Mouse (Mus musculus) adrenal gland, adult 18-20 months (tissue): ENCODE data around the gene Rsf1. TPM values are rescaled to one million over a fixed set of nuclear protein-coding genes. Genes with fewer than 3 reads are reported as not detected.

Experiments
- DNase-seq, 2 experiments: peaks; one replicate each; pipeline ENCODE4 v3.0.0; 2021 to 2022; ENCODE audit warnings: low spot score in 2 of 2
- long read RNA-seq, 2 experiments: library from polyadenylated mRNA; stranded (forward); transcript quantifications; one replicate each; pipeline ENCODE4 v2.0.0; 2021
- total RNA-seq, 2 experiments: library from RNA; stranded (reverse); gene quantifications; 1 replicate in 1 of 2; 2 replicates in 1 of 2; pipeline ENCODE4 v1.2.3; 2021

The Rsf1 gene
- 10 to 100 TPM; 23.1 to 24.2 TPM for total RNA-seq
- long read RNA-seq, experiment 1, full-length matches to known transcripts = 3 of 7 reads
- long read RNA-seq, experiment 1, partial matches to known transcripts = 1 of 7 reads
- long read RNA-seq, experiment 1, other reads (novel, unspliced or antisense) = 3 of 7 reads
- long read RNA-seq, experiment 2, full-length matches to known transcripts = 2 of 32 reads
- long read RNA-seq, experiment 2, partial matches to known transcripts = 26 of 32 reads
- long read RNA-seq, experiment 2, other reads (novel, unspliced or antisense) = 4 of 32 reads

- DNase-seq = peak; percentile 90 to 92
Measured at GRCm38 (mm10) chr7:97579067-97579975, at the start of gene Rsf1, which contains the start of gene Aamdc. Gene Rsf1, plus strand, starts transcription at chr7:97579889. Gene Aamdc, minus strand, starts transcription at chr7:97579497.

GRCm38 (mm10) chr7:97535531-97535930, 44.2 kb upstream of the Rsf1 start:
- no peak for DNase-seq

- no peak for DNase-seq
Measured at GRCm38 (mm10) chr7:97536571-97536970, 43.1 kb upstream of the Rsf1 start.

GRCm38 (mm10) chr7:97546462-97546861, 33.2 kb upstream of the Rsf1 start:
- no peak for DNase-seq

GRCm38 (mm10) chr7:97549301-97549700, 30.4 kb upstream of the Rsf1 start:
- no peak for DNase-seq

GRCm38 (mm10) chr7:97550673-97551072, 29.0 kb upstream of the Rsf1 start:
- DNase-seq = no peak

- no peak for DNase-seq
Measured at GRCm38 (mm10) chr7:97563576-97563975, 16.1 kb upstream of the Rsf1 start.

GRCm38 (mm10) chr7:97569372-97569771, 10.3 kb upstream of the Rsf1 start:
- DNase-seq = no peak

GRCm38 (mm10) chr7:97570389-97570788, 9.3 kb upstream of the Rsf1 start:
- DNase-seq = no peak

- DNase-seq = peak; percentile 12 to 33
Measured at GRCm38 (mm10) chr7:97578361-97579066, 1.2 kb upstream of the Rsf1 start.

GRCm38 (mm10) chr7:97579976-97580842, 520 bp downstream of the Rsf1 start:
- peak; percentile 40 to 60 for DNase-seq

GRCm38 (mm10) chr7:97580843-97581214, 1.1 kb downstream of the Rsf1 start:
- peak; percentile 79 to 80 for DNase-seq

GRCm38 (mm10) chr7:97588506-97588905, 8.8 kb downstream of the Rsf1 start:
- DNase-seq = no peak

- DNase-seq = no peak
Measured at GRCm38 (mm10) chr7:97590488-97590887, 10.8 kb downstream of the Rsf1 start.

- no peak for DNase-seq
Measured at GRCm38 (mm10) chr7:97591336-97591735, 11.6 kb downstream of the Rsf1 start.

- no peak for DNase-seq
Measured at GRCm38 (mm10) chr7:97592396-97592795, 12.7 kb downstream of the Rsf1 start.

- DNase-seq = no peak
Measured at GRCm38 (mm10) chr7:97593535-97593934, 13.8 kb downstream of the Rsf1 start.

GRCm38 (mm10) chr7:97598548-97598947, 18.9 kb downstream of the Rsf1 start:
- no peak for DNase-seq

- DNase-seq = no peak
Measured at GRCm38 (mm10) chr7:97621346-97621745, 41.7 kb downstream of the Rsf1 start.

- DNase-seq = no peak
Measured at GRCm38 (mm10) chr7:97622676-97623075, 43.0 kb downstream of the Rsf1 start.

- no peak for DNase-seq
Measured at GRCm38 (mm10) chr7:97623402-97623801, 43.7 kb downstream of the Rsf1 start.
